Mouse (Mus musculus): ENCODE results near the gene Xrcc1.
A peak's percentile ranks its signal among the peaks of the same experiment; 100 is the strongest.

Xrcc1 gene

DNA sequence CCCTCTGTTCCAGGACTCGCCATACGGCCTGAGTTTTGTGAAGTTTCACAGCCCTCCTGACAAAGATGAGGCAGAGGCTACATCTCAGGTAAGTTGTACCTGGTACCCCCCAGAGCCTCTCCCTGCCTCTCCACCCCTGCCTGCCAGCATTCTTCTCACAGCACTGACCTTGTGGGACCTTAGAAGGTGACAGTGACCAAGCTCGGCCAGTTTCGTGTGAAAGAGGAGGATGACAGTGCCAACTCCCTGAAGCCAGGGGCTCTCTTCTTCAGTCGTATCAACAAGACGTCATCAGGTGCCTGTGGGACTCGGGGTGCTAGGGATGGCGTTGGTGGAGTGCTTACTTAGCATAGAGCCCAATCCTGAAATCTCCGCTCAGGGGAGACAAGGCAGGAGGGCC, 20.1 kb downstream of the Xrcc1 start:
- DNase-seq: no peak

GRCm38 (mm10) chr7:24568512-24568911, 22.4 kb downstream of the Xrcc1 start:
- DNase-seq: no peak

DNA sequence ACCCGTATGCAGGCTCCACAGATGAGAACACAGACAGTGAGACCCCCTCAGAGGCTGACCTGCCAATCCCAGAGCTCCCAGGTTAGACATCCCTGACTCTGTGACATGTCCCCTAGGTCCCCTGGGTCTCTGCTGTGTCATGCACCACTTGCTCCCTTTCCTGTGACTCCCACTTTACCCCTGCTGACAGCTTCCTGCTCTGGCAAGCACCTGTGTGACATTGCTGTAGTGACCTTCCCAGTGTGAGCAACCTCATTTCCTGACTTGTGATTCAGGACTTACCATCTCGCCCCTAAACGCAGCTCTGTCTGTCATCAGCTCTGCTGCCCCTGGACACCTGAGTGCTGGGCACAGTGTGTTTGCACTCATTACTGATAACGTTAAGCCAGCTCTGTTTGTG, 25.0 kb downstream of the Xrcc1 start:
- DNase-seq: no peak

GRCm38 (mm10) chr7:24572455-24572854, 26.4 kb downstream of the Xrcc1 start:
- DNase-seq: no peak

GRCm38 (mm10) chr7:24574224-24574796, 28.2 kb downstream of the Xrcc1 start:
- DNase-seq: no peak

DNA sequence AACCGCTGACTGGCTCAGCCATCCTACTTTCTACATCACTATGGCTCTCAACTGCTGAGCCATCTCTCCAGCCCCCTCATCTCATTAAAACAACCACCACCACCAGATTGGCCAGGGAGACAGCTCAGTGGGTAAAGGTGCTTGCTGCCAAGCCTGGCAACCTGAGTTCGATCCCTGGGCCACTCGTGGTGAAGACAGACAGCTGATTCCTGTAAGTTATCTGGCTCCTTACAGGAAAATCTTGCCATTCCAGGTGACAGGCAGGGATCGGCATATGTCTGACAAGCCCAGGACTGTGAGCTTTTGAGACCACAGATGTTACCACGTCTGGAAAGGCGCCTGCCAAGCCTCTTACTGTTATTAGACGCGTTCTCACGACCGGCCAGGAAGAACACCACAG, 31.7 kb downstream of the Xrcc1 start:
- DNase-seq: no peak

DNA sequence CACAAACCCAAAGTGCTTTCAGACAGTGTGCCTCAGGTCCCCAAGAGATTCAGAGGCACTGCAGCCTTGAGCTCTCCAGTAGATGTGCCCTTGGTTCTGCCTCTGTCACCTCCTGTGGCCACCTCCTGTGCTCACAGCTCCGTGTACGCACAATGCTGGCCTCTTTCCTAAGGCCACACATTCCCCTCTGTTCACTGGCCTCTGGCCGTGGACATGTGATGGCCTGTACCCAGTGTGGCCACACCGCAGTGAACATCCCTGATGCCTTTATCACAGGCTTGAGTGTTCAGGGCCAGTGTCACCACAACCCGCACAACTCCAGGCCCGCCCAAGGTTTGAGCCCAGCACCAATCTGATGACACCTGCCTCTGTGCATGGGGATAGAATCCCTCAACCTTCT, 38.8 kb downstream of the Xrcc1 start:
- no peak for DNase-seq

DNA sequence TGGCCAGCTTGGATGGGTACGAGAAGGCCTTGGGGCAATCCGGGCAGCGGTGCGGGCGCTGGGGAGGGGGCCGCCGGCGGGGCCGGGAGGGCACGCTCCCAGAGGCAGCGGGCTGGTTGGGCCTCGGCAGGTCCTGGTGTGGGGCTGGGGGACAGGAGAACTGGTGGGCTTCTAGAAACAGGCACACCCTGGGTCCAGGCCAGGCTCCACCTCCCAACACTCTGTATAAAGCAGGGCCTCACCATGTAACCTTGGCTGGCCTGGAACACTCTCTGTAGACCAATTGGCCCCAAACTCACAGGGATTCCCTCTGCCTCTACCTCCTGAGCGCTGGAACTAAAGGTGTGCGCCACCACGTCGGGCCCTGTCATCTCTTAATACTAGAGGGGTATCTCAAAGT, 39.9 kb downstream of the Xrcc1 start:
- no peak for DNase-seq

DNA sequence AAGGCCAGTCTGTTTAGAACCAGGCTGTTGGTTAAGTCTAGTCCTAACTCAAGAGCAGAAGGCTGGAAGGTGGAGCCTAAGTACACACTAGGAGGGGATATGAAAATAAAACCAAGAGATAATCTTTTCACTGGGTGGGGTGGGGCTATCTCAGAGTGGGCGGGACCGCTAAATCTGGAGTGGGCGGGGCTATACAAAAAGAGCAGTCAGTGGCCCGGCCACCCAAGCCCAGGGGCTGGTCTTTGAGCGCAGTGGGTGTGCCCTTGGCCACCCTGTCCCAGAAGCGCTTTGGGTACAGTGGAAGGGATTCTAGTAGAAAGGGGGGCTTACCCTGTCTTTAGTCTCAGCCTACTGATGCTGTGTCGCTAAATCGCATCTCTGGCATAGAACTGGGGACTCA, 40.7 kb downstream of the Xrcc1 start:
- no peak for DNase-seq

DNA sequence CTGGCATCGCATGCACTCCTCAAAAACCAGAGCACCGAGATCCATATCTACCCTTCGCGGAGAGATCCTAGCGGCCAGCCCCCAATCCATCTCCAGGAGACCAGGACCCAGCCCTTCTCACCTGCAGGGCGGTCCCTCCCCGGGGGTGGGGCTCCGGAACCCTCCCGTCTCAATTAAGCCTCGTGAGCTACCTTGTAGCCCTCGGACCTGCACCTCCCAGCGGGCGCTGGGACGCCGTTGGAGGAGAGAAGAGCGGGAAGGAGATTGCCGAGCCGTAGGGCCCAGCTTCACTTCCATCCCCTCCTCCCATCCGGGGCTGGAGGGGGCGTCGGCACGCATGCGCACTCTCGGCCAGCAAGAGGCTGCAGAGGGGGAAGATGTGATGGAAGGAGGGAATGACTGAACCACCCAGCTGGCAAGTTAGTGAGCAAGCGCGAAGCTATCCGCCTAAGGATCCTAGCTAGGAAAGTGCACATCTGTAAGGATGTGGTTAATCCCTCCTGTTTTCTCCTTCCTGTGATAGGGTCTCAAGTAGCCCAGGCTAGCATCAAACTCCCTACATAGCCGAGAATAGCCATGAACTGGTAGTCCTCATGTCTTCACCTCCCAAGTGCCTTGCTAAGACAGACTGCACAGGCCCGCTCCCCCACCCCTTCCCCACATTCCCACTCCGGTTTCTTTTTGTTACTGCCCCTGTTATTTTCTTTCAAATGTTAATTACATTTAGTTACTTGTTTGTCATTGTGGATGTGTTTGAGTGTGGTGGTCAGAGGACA, 41.4 kb downstream of the Xrcc1 start, which contains the start of the genes Ethe1 and Zfp575:
TSS of gene Ethe1 (plus strand) at position 214 of the 776 bp plus-strand sequence.
TSS of gene Zfp575 (minus strand) at position 312 of the 776 bp plus-strand sequence.
- DNase-seq: peak; percentile 51

DNA sequence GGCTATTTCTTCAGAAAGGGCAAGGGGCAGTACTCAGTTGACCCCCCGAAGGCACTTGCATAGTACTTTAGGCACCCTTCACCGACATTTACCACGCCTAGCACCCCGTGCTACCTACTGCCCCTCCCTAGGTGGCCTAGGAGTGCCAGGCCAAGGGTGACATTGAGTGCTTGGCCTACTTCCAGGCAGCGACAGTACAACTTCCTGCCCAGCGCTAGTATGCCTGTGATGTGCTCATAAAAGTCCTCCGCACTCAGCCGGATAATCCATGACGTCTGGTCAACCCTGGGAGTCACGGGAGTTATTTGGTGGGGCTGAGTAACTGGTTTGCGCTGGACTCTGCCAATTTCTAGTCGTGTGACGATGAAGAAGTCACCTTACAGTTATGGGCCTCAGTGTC, 42.2 kb downstream of the Xrcc1 start:
- peak; percentile 55 for DNase-seq

DNA sequence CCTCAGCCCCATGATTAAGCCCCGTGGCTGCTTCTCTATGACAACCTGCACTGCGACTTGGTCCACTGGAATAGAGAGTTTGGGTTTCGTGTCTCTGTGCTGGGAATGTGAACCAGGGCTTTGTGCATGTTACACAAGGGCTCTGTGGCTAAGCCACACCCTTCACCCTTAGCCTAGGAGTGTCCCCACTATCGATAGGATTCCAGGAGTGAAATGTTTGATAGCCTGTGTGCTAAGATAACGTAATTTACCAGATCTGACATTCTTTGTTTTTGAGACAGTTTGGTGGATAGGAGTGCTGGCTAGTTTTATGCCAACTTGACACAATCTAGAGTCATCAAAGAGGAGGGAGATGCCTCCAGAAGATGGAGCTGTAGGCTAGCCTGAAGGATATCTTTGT, 45.6 kb downstream of the Xrcc1 start:
- no peak for DNase-seq

DNA sequence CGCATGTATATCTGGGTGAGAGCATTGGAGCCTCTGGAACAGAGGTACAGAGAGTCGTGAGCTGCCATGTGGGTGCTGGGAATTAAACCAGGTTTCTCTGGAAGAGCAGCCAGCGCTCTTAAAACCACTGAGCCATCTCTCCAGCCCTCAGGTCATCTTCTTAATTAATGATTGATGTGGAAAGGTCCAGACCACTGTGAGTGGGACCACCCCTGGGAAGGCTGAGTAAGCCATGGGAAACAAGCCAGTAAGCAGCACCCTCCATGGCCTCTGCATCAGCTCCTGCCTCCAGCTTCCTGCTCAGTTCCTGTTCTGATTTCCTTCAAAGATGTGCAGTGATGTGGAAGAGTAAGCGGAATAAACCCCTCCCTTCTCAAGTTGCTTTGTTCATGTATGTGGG, 46.1 kb downstream of the Xrcc1 start:
- DNase-seq: no peak

GRCm38 (mm10) chr7:24592781-24593180, 46.7 kb downstream of the Xrcc1 start:
- DNase-seq: no peak

DNA sequence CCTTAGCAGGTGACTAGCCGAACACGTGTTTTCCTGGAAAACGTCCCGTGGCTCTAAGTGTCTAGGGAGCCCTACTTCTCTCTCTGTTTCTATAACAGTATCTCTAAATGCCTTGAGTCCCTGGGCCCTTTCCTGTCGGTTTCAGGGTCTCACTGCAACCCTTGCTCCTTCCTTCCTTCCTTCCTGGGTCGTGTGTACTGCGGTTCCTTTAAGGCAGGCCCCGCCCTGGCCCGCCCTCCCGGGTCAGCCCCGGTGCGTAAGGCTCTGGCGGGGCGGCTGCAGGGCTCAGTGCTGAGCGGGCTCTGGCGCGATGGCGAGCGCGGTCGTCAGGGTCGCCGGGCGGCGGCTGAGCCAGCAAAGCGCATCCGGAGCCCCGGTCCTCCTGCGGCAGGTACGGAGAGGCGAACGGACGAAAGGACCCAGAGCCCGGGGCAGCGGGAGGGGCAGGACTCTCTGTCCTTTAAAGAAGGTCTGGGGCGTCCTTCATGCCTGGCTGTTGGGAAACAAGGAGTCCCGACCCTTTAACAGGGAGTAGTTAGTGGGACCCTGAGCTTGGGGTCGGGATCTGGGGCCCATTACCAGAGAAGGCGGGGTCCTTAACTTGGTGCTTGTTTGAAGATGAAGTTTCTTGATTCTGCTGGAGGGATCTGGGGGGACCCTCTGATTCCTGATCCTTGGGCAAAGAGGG, 47.7 kb downstream of the Xrcc1 start:
- peak; percentile 75 for DNase-seq

- DNase-seq: no peak
Observed at GRCm38 (mm10) chr7:24594309-24594803, 48.3 kb downstream of the Xrcc1 start.

DNA sequence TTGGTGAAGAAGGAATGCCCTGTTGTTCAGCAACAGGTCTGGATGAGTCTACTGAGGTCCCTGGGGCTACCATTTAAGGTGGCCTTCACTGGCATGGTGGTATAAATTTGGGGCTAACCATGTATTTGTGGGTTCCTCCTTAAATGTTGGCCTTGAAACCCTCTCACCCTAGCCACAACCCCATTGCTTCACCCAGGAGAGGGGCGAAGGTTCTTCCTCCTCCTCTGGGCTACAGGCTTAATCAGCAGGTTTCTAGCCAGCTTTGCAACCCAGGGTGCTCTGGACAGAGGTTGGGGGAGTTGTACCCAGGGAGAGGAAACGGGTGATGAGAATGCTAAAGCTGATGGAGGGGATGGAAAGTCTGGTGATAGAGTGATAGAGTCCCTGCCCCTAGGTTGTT, 49.4 kb downstream of the Xrcc1 start:
- no peak for DNase-seq

DNA sequence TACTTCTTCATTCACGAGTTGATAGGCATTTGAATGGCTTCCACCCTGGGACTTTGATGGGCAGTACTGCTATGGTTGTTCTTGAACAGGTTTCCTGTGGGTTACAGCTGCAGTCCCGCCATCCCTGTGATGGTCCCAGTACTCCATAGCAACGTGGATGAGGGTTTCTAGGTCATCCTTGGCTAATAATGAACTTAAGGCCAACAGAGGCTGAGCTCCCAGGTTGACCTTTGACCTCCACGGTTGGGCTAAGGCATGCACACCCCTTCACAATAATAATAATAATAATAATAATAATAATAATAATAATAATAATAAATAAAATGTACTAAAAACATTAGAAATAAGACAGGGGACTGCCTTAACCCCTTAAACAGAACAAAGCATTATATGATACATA, 52.0 kb downstream of the Xrcc1 start:
- DNase-seq: no peak

GRCm38 (mm10) chr7:24599211-24600067, 53.4 kb downstream of the Xrcc1 start:
- no peak for DNase-seq

DNA sequence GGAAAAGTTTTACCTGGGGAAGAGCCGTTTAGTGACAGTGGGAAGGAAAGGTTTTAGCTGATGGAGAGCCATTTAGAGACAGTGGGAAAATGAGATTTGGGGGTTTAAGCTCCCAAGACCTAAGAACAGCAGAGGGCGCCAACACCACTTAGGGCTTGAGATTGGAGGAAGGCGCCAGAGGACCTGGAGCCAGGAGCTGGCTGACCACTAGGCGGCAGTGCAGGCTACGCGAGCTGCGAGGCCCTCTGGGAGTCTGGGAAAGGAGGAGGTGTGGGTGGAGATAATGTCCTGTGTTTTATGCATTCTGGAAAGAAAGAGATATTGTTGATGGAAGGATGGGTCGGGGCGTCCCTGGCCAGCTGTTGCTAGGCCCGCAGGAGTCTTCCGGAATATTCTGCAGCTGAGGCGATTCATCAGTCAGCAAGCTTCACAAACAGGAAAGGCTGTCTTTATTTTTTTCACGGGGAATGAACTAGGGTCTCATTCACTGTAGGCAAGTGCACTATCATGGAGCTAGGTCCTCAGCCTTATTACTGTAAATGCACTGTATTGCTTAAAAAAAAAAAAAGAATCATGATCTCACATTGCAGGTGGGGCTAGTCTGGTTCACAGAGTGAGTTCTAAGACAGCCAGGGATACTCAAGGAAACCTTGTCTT, 55.0 kb downstream of the Xrcc1 start:
- DNase-seq: peak; percentile 99

DNA sequence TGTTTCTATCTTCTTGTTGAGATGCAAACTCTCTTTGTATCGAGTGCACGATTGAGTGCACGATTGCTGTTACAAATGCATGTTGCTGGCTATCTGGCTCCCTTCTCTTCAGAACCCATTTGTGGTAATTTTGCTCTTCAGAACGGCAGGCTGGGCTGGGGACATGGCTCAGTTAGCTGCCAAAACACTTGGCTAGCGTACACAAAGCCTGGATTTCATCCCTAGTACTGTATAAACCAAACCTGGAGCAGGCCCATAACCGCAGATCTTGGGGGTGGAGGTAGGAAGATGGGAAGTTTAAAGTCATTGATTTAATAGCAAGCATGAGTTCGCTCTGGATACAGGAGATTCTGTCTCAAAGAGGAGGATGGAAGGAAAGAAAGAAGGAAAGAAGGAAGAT, 59.5 kb downstream of the Xrcc1 start:
- DNase-seq: no peak

DNA sequence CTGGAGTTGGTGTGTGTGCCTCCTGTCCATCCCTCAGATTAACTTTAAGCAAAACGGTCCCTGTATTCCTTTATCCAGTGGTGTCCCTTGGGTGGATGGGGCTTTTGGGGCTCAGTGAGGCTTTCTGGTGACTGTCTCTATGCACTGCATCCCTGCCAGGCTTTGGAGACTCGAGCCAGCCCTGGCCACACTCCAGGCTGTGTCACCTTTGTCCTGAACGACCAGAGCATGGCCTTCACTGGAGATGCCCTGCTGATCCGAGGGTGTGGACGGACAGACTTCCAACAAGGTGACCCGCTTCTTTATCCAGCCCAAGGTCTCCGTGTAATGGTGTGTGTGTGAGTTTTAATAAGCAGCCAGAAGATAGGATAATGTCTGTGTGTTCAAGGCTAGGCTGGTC, 60.0 kb downstream of the Xrcc1 start:
- DNase-seq: no peak
